Mouse (Mus musculus) cerebellum, adult (tissue): ENCODE data around the gene Ulk4.
A peak's percentile ranks its signal among the peaks of the same experiment; 100 is the strongest.

Source experiments
- ATAC-seq: cut with Nextera tagmentation; 2 replicates; pipeline ENCODE4 v1.9.2; 2017; ENCODE audit warnings: mild to moderate bottlenecking, moderate library complexity, mixed read lengths; ENCODE audit not compliant: insufficient number of reproducible peaks, low FRiP score, low TSS enrichment

The Ulk4 gene

DNA sequence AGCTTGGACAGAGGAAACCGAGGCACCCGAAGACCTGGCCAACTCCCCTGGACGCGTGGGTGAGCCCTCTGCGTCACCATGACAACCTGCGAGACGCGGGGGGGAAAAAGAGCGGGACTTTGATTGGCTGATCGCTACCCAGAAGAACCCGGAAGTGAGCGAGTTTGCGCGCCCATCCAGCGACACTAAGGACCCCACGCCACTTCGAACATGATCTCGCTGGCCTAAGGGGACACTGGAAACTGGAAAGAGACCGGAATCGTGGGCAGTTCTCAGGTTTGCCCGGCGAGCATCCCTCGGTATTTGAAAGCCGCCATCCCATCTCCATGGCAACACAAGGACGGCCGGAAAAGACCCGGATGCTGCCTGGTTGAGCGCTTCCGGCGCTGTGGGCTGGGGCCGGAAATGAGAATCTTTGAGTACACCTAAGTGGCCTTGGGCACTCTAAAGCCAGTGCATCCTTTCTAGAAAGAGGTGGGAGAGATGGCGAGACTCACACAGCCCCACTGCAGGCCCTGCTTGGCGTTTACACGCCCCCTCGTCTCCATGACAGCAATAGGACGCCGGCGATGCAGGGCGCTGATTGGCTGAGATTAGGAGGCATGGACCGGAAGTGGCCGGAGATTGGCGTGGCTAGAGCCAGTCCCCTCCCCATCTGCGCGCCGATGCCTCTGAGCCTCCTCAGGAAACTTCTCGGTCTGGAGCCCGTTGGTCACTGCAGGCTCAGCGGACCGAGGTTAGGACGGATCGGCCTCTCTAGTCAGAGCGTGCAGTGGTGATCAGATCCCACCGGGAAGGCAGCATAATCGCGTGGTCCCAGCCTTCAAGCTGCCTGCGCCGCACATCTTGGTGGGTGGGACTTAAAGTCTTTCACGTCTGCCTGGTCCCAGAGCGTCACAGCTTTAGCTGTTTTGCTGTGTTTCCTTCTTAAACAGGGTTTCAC is at the start of gene Ulk4:
TSS of gene Ulk4 (minus strand) at position 80 of the 943 bp plus-strand sequence.
- peak; percentile 93 for ATAC-seq

DNA sequence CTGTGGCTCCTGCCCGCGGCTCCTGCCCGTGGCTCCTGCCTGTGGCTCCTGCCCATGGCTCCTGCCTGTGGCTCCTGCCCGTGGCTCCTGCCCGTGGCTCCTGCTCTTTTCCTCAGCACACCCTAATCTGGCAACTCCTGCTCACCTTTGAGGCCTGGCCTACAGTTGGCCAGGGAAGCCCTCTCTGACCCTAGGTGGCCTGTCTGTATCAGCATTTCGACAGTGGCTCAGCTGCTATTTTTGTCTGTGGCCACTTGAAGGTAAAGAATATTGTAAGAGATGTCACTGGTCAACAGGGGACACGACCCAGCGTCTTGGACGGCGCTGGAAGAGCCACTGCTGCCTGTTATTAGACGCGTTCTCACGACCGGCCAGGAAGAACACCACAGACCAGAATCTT is 45.0 kb upstream of the Ulk4 start:
- no peak for ATAC-seq

DNA sequence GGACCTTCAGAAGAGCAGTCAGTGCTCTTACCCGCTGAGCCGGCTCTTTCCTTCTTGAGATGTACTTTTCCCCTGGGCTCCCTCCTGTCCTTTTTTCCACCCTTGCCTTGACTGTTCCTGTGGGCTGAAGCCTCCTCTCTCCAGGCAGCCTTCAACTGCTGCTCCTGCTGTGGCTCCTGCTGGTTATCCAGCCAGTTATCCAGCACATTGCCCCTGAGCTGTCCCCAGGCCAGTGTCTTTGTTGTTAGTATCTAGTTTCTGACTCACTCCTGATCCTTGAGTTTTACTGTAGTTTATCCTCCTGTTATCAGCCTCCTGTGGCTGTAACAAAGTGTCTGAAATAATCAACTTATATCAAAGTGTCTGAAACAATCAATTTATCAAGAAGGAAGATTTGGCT is 44.1 kb upstream of the Ulk4 start:
- no peak for ATAC-seq

DNA sequence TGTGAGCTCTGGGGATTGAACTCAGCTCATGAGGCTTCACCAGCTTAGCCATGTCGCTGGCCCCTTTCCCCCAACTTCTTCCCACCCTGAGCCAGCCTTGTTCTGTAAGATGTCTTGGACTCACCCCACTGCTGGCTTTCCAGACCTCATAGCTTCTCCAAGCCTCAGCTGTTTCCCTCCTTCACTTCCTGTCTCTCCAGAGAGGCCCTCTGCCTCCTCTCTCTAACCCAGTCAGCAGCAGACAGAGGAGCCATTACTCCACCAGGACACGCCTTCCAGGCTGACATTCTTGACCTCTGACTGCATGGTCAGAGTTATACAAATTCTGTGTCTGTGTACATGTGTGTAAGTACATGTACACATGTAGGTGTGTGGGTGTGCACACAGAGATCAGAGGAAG is 43.4 kb upstream of the Ulk4 start:
- ATAC-seq: no peak

DNA sequence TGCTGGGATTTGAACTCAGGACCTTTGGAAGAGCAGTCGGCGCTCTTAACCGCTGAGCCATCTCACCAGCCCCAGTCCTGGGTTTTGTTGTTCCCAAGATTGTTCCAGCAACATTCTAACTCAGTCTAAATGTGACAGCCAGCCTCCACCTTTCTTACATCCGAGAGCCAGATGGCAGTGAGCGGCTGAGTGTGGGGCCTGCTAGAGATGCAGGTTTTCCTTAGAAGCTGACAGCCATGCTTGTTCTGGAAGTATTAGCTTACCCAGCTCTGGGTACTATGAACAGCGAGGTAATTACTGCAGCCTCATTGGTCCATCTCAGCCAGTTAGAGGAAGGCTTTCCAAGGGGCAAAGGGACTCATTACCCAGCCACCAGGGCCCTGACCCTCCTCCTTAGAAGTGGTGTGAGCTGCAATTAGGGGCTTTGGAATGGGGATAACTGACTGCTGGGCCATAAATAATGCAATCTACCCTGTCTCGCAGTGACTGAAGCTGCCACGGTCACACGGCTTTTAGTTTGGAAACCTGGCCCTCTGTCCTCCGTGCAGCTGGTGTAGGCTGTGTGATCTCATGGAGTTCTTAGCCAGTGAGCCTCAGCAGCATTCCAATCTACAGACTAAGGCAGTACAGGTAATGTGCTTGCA is 42.4 kb upstream of the Ulk4 start:
- no peak for ATAC-seq

DNA sequence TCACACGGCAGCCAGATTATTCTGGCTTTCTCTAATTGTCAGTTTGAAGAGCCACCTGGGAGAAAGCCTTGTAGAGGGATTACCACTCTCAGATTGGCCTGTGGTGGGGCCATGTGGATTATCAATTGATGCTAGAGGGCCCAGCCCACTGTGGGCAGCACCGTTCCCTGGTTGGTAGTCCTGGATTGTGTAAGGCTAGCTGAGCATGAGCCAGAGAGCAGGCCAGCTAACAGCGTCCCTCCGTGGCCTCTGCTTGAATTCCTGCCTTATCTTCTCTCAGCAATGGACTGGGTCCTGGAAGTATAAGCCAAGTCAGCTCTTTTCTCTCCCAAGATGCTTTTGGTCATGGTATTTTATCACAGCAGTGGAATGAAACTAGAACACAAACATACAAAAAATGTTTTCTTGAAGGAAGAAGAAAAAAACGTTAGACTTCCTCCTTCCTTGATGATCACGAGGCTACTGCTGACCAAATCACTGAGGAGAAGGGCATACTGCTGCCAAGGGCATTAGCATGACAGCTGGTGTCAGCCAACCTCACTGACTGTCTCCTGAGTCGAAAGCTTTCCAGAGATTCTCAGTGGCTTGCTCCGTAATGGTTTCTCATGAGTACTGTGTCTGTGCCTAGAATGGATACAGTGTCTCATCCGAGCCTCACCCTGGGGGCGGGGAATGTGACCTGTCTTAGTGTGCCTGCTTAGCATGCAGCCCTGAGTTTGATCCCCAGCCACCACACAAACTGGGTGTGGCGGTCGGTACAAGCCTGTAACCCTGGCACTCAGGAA is 39.8 kb upstream of the Ulk4 start:
- ATAC-seq: peak; percentile 70; the same call in 1 of the 2 replicates

DNA sequence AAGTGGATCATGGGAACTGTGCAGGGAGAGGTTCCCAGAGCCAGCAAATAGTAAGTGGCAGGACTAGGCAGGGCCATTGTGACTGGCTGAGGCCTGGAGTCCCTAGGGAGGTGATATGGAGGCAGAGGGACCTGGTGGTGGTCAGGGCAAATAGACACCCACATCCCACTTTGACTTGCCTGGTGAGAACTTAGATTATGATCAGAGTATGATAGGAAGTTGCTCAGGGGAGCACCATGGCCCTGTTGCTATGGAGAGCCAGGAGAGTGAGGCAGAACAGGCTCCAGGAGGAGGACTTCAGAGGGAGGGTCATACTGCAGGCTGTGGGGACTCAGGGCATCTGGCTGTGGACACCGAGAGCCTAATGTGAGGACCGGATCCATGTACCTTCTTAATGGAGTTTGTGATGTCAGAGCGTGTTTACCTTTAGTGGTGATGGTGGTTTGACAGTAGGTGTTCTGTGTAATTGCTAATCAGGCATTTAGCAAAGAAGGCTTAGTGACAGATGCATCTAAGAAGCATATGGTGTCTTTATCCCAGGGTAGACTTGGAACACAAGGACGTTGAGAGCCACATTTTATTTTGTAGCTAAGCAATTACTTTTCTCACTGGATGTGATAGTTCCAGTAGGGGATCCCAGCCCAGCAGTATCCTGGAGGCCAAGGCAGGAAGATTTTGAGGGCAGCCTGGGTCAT is 39.1 kb upstream of the Ulk4 start:
- ATAC-seq: no peak

DNA sequence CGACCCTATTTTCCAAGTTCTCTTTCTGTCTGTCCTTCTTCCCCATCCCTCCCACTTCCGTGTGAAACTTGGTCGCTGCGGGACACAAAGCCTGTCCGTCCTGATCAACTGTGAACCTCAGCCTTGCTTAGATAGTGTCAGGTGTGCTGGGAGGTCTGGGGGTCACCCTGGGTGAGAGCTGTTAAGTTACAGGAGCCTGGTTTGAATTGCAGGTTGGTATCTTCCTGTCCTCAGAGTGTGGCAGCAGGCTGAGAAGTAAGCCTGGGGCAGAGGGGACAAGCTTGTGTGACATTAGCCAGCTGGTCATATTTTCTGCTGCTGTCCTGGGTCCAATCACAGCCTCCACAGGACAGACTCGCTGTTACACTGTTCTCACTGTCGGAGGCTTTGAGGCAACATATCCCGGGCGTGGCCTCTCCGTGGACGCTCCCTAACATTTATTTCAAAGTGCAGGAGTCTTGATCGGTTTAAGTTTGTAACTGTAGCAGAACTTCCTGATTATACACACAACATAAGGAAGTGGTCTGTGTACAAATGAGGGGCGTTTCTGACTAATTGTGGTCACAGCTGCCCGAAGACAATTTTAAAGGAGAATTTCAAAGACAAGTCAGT is 37.6 kb upstream of the Ulk4 start:
- ATAC-seq: no peak

DNA sequence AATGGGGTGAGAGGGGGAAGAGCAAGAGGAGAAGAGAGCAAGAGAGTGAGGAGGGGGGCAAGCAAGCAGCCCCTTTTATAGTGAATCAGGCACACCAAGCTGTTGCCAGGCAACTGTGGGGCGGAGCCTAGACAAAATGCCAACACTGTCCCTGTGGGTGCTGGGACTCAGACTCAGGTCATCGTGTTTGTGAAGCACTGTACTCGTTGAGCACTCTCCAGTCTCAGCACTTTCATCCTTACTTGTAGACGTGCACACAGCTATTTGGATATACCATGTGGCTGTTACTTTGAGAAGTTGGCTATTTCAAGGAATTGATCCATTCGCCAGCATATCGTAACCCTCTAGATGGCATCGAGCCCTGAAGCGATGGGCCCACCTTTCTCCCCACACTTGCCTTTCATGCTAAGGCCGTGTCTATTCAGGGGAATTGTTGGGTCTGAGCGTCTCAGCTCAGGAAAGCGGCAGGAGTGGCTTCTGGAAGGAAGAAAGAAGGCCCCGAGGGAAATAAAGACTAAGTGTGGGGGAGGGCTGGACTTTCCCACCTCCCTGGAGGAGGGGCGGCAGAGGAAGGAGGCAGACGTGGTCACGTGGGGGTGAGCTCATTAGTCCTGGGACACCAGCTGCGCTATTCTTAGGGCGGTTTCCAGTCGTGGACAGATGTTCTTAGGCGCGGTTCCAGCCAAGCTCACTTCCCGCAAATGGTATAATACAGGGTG is 36.8 kb upstream of the Ulk4 start:
- no peak for ATAC-seq

DNA sequence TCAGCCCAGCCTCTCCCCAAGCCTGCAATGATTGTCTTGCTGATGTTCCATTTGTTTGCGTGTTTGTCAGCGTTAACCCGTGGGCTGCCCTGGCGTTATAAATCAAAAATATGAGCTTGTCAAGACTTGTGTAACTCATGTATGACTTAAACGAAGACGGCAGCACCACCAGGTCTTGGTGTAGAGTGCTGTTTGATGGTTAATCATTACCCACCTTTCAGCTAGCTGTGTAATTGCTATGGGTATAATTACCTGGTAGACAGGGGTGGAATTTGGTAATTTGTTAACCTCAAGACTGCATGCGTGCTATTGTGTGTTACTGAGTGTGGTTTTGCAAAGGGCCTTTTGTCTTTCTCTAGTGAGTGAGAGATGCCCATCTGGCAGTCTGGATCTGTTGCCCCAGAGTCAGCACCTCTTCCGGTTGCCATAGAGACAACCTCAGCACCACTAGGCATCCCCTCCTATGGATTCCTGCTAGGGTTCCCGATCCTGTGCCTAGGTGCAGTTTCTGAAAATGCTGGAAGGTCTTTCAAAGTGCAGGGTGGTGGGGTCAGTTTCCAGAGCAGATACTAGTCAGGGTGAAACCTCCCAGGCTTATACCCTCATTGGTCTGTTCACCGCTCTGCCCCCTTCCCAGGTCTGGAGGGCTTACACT is 35.4 kb upstream of the Ulk4 start:
- ATAC-seq: no peak

DNA sequence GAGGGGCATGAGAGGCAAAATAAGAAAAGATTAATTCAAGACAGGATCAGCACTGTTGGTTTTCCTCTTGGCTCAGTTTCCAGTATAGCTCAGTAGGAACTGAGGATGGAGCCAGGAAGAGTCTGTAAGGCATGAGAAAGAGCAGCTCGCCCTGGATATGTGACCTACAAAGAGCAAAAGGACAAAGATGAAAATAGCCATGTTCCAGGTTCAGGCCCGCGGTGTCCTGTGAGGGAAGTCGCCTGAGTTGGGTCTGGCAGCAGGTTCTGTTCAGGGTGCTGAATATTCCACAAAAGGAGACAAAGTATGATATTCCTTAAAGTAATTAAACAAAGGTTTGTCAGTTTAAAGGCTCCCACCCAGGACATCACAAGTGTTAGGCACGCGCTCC is 34.8 kb upstream of the Ulk4 start:
- no peak for ATAC-seq

DNA sequence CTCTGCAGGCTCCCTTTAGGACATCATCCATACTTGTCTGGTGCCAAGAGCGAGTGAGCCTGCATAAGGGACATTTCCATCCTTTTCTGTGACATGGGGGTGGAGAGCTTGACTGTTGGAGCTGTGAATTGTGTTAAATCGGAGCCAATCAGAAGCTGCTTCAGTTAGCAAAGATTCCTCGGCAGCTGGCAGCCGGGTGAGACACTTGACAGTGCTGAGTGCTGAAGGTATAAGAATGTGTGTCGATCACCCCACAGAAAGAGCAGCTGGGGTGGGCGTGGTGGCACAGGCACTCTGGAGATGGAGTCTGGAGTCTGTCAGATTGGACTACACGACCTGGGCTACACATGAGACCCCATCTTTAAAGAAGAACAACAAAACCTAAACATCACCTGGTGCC is 33.5 kb upstream of the Ulk4 start:
- ATAC-seq: no peak

DNA sequence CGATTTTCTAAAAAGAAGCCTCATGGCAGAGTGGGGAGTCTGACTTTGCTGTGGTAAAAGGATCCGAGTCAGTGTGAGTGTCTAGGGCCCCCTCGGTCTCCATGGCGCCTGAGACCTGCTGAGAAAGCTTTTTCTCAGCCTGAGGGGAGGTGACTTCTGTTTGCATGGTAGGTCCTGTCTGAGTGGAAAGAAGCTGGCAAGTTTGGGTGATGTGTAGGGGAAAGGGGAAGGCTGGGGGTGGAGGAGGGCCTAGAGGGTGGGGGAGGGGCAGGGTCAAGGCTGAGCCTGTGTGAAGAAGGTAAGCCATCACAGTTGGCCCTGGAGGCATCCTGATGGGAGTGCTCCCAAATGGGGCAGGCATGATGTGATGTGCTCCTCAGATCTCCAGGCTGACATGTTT is 32.3 kb upstream of the Ulk4 start:
- ATAC-seq: no peak

DNA sequence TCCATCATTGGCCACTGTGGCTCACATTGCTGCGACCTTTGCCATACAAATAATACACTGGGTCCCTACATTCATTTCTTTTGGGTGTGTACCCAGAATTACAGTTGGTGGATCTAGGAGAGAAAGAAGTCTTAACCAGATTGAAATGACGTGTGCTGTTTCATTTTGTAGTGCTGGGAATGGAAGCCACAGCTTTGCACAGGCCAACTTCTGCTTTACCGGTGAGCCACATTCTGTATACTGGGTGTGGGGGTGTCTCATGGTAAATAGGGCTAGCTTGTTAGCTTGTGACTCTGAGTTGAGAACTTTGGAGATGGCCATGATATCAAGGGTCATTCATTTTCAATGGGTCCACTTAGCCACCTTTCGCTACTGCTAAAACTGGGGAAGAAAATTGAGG is 28.5 kb upstream of the Ulk4 start:
- ATAC-seq: no peak

DNA sequence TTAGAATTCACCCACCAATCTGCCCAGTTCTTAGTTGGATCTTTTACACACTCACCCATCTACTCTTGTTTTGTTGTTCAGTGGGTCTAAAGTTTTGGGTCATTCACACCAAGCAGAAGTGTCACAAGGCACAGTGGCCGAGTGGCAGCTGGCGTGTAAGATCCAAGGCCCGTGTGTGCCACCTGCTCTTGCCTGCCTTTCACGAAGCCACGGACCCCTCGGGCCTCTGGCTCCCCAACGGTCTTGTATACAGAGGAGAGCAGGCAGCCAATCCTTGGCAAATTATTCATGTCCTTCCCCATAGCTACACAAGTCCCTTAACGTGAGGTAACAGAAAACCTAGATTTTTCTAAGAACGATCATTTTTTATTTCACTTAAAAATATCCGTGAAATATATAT is 27.5 kb upstream of the Ulk4 start:
- ATAC-seq: no peak

DNA sequence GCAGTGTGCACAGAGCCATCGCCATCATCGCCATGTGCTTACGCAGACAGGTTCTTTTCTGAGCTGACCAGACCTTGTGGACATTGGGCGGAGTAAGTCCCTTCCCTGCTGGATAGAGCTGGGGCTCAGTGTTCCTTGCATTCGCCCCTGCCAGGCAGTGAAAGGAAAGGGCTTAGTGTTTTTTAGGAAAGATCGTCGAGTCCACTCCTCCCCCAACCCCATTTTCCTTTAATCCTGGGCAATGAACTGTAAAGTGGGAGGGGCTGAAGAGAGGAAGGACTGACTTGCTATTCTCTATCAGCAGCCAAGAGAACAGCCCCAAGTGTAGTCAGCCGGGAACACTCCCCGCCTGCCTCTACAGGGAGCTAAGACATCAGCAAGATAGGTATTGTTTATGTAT is 26.8 kb upstream of the Ulk4 start:
- ATAC-seq: no peak

DNA sequence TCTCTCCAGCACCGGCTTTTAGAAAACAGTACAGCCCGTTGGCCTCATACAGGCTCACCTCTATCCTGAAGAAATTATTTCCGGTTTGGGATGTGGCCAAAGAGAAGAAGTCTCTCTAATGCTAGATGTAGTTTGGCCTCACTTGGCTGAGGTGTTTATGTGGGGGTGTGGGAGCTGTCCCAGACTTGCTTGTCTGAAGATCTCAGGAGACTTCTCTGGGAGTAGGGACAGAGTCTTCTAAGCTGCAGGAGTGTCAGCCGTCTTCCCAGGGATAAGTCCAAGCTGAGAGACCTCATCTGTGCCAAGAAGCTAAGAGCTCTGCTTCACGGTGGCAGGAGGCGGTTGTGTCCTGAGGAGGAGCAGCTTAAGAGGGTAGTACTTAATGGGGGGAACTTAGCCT is 26.1 kb upstream of the Ulk4 start:
- ATAC-seq: no peak

DNA sequence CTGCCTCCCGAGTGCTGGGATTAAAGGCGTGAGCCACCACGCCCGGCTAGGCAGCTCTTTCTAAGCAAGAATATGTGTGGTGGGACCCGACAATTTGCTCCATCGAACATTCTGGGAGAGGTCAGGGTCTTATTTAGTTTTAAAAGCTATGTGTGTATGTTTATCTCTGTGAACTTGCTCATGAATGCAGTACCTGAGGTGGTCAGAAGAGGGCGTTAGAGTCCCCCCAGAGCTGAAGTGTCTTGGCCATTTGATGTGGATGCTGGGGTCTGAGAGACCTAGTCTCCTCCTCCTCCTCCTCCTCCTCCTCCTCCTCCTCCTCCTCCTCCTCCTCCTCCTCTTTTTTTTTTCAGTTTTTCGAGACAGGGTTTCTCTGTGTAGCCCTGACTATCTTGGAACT is 25.5 kb upstream of the Ulk4 start:
- ATAC-seq: no peak
